Mouse (Mus musculus) neural tube, embryonic 15.5 days (tissue): ENCODE results near the gene Bcar3. TPM values are rescaled to one million over a fixed set of nuclear protein-coding genes. Genes with fewer than 3 reads are reported as not detected.
"Not testable (repeated sequence)": the region's sequence is repeated elsewhere in the genome, so short reads cannot be mapped to it uniquely, and the experiment has no call there.

Experiments used
- ATAC-seq: fragments of 200-750 bp; cut with Nextera tagmentation; 2 replicates; pipeline ENCODE4 v1.8.0; 2017; ENCODE audit warnings: mild to moderate bottlenecking, moderate TSS enrichment, moderate library complexity; ENCODE audit not compliant: low FRiP score
- H3K27ac ChIP-seq: fragments of 300-500 bp; sonication (generic); replicated peaks from 2 replicates; pipeline ENCODE4 v1.5.1; 2015; ENCODE audit warnings: mild to moderate bottlenecking, inconsistent platforms
- H3K27me3 ChIP-seq: fragments of 300-500 bp; sonication (generic); replicated peaks from 2 replicates; pipeline ENCODE4 v1.6.1; 2015; ENCODE audit warnings: inconsistent platforms
- H3K36me3 ChIP-seq: fragments of 300-500 bp; sonication (generic); 2 replicates; pipeline ENCODE4 v1.6.1; 2015; ENCODE audit warnings: inconsistent platforms
- H3K4me1 ChIP-seq: fragments of 300-500 bp; sonication (generic); 2 replicates; pipeline ENCODE4 v1.6.1; 2015; ENCODE audit warnings: inconsistent platforms
- H3K4me2 ChIP-seq: fragments of 300-500 bp; sonication (generic); 2 replicates; pipeline ENCODE4 v1.6.1; 2015; ENCODE audit warnings: inconsistent platforms, mild to moderate bottlenecking, moderate library complexity
- H3K4me3 ChIP-seq: fragments of 300-500 bp; sonication (generic); replicated peaks from 2 replicates; pipeline ENCODE4 v1.5.1; 2015; ENCODE audit warnings: mild to moderate bottlenecking, inconsistent platforms
- H3K9ac ChIP-seq: fragments of 300-500 bp; sonication (generic); replicated peaks from 2 replicates; pipeline ENCODE4 v1.6.1; 2015; ENCODE audit warnings: mild to moderate bottlenecking, inconsistent platforms
- H3K9me3 ChIP-seq: fragments of 300-500 bp; sonication (generic); replicated peaks from 2 replicates; pipeline ENCODE4 v1.6.1; 2016; ENCODE audit warnings: inconsistent platforms
- WGBS: fragments of 180-500 bp; shearing (Covaris S2); methylation state at CpG from one replicate; pipeline ENCODE4 v1.1.7; 2015; ENCODE audit warnings: mixed read lengths; 5-methylcytosine and 5-hydroxymethylcytosine counted together
- polyA plus RNA-seq: library from polyadenylated mRNA; unstranded; fragments of >200 nt; fragmentation: Nextera tagmentation; extraction: Ambion mirVana; gene quantifications from 2 replicates; pipeline ENCODE4 v1.2.1, GENCODE M21; 2015

Gene Bcar3
- 5.5 and 7.4 TPM in 2 replicates for polyA plus RNA-seq

GRCm38 (mm10) chr3:122293954-122294850 is at the start of gene Bcar3:
Gene Bcar3 (plus strand): TSS chr3:122294136.
- WGBS = 1% methylated on average over 37 of the region's 37 CpGs
- Histone ChIP-seq H3K36me3 (no peaks in the 10 kb centered on the region), H3K9me3 (no peaks in the 10 kb centered on the region), H3K27ac (peak within 1 kb of the TSS; percentile 100), H3K4me2 (peak within 1 kb of the TSS; percentile 83), H3K27me3 (no peaks in the 10 kb centered on the region), H3K4me3 (peak within 1 kb of the TSS; percentile 68), H3K9ac (peak within 1 kb of the TSS; percentile 87), H3K4me1 (peaks cover 49% of the 10 kb centered on the region)
- ATAC-seq = peak; percentile 90

GRCm38 (mm10) chr3:122244759-122245158 is 49.2 kb upstream of the Bcar3 start:
- Histone ChIP-seq H3K27me3 (no peaks in the 10 kb centered on the region), H3K27ac (peak overlapping the region; percentile 96; the same call in 1 of the 2 replicates), H3K4me3 (peak overlapping the region; percentile 97), H3K4me2 (peak overlapping the region; percentile 73), H3K9me3 (no peaks in the 10 kb centered on the region), H3K4me1 (peaks cover 22% of the 10 kb centered on the region), H3K9ac (0 out of 2 replicates have a peak overlapping the region, but pooled peaks have one; percentile 9), H3K36me3 (no peaks in the 10 kb centered on the region)
- peak; percentile 0; the same call in 1 of the 2 replicates for ATAC-seq
- WGBS = 46% methylated on average over 6 of the region's 6 CpGs

GRCm38 (mm10) chr3:122245215-122245877 is 48.6 kb upstream of the Bcar3 start, which contains the start of gene Gclm:
Gene Gclm (plus strand): TSS chr3:122245557.
- Histone ChIP-seq H3K9me3 (no peaks in the 10 kb centered on the region), H3K4me1 (peaks cover 22% of the 10 kb centered on the region), H3K4me3 (peak within 1 kb of the TSS; percentile 97), H3K36me3 (no peaks in the 10 kb centered on the region), H3K27me3 (no peaks in the 10 kb centered on the region), H3K27ac (peak within 1 kb of the TSS; percentile 96), H3K9ac (peak within 1 kb of the TSS; percentile 85), H3K4me2 (peak within 1 kb of the TSS; percentile 73)
- peak; percentile 98 for ATAC-seq
- under 1% methylated on average over 56 of the region's 90 CpGs for WGBS

GRCm38 (mm10) chr3:122245878-122246332 is 48.0 kb upstream of the Bcar3 start:
- WGBS = under 1% methylated on average over 49 of the region's 50 CpGs
- Histone ChIP-seq H3K27ac (peak overlapping the region; percentile 96), H3K4me2 (peak overlapping the region; percentile 73), H3K27me3 (no peaks in the 10 kb centered on the region), H3K9me3 (no peaks in the 10 kb centered on the region), H3K4me3 (peak overlapping the region; percentile 97), H3K4me1 (peaks cover 22% of the 10 kb centered on the region), H3K9ac (peak overlapping the region; percentile 85), H3K36me3 (no peaks in the 10 kb centered on the region)
- peak; percentile 67 for ATAC-seq

GRCm38 (mm10) chr3:122246406-122246805 is 47.5 kb upstream of the Bcar3 start:
- no peak for ATAC-seq
- 24% methylated on average over 6 of the region's 6 CpGs for WGBS
- Histone ChIP-seq H3K4me3 (peak overlapping the region; percentile 97), H3K9me3 (no peaks in the 10 kb centered on the region), H3K9ac (peak overlapping the region; percentile 85), H3K36me3 (no peaks in the 10 kb centered on the region), H3K4me2 (peak overlapping the region; percentile 73), H3K27me3 (no peaks in the 10 kb centered on the region), H3K4me1 (peaks cover 22% of the 10 kb centered on the region), H3K27ac (peak overlapping the region; percentile 96; the same call in 1 of the 2 replicates)

GRCm38 (mm10) chr3:122246986-122247767 is 46.8 kb upstream of the Bcar3 start:
- H3K36me3 ChIP-seq = no peaks in the 10 kb centered on the region
- H3K27me3 ChIP-seq = no peaks in the 10 kb centered on the region
- H3K4me1 ChIP-seq = peaks cover 22% of the 10 kb centered on the region
- H3K4me2 ChIP-seq = peak overlapping the region; percentile 73
- H3K9ac ChIP-seq = peak overlapping the region; percentile 36; the same call in 1 of the 2 replicates
- peak overlapping the region; percentile 97 for H3K4me3 ChIP-seq
- ATAC-seq = no peak
- no peaks in the 10 kb centered on the region for H3K9me3 ChIP-seq
- H3K27ac ChIP-seq = no peak overlapping the region
- 68% methylated on average over 12 of the region's 12 CpGs for WGBS

GRCm38 (mm10) chr3:122247768-122248100 is 46.2 kb upstream of the Bcar3 start:
- no peak overlapping the region for H3K9ac ChIP-seq
- no peaks in the 10 kb centered on the region for H3K9me3 ChIP-seq
- WGBS = 86% methylated on average over 2 of the region's 2 CpGs
- peak overlapping the region; percentile 73 for H3K4me2 ChIP-seq
- peaks cover 22% of the 10 kb centered on the region for H3K4me1 ChIP-seq
- H3K27me3 ChIP-seq = no peaks in the 10 kb centered on the region
- peak overlapping the region; percentile 97; the same call in 1 of the 2 replicates for H3K4me3 ChIP-seq
- H3K27ac ChIP-seq = no peak overlapping the region
- ATAC-seq = no peak
- H3K36me3 ChIP-seq = no peaks in the 10 kb centered on the region

- no peak overlapping the region for H3K4me2 ChIP-seq
- no peaks in the 10 kb centered on the region for H3K9me3 ChIP-seq
- H3K27me3 ChIP-seq = no peaks in the 10 kb centered on the region
- H3K4me1 ChIP-seq = peaks cover 3% of the 10 kb centered on the region
- no peak for ATAC-seq
- WGBS = 59% methylated on average over 3 of the region's 3 CpGs
- peaks cover 3% of the 10 kb centered on the region for H3K36me3 ChIP-seq
- H3K4me3 ChIP-seq = no peak overlapping the region
- H3K9ac ChIP-seq = no peak overlapping the region
- no peak overlapping the region for H3K27ac ChIP-seq
These were observed 41.3 kb upstream of the Bcar3 start for GRCm38 (mm10) chr3:122252466-122253253.

- not testable (repeated sequence) for H3K4me1 ChIP-seq, H3K27ac ChIP-seq, H3K36me3 ChIP-seq, ATAC-seq, H3K27me3 ChIP-seq, H3K4me3 ChIP-seq, H3K4me2 ChIP-seq, H3K9me3 ChIP-seq, H3K9ac ChIP-seq
- WGBS = 88% methylated on average over 7 of the region's 7 CpGs
These were observed 39.9 kb upstream of the Bcar3 start for GRCm38 (mm10) chr3:122254050-122254449.

GRCm38 (mm10) chr3:122269986-122270385 is 23.9 kb upstream of the Bcar3 start:
- Histone ChIP-seq H3K27ac (no peak overlapping the region), H3K9me3 (no peaks in the 10 kb centered on the region), H3K9ac (no peak overlapping the region), H3K4me1 (peaks cover 4% of the 10 kb centered on the region), H3K27me3 (no peaks in the 10 kb centered on the region), H3K36me3 (peaks cover 12% of the 10 kb centered on the region), H3K4me3 (no peak overlapping the region), H3K4me2 (no peak overlapping the region)
- no peak for ATAC-seq
- 77% methylated on average over 5 of the region's 5 CpGs for WGBS
